Mouse (Mus musculus): ENCODE data around the gene Arhgap32. TPM values are rescaled to one million over a fixed set of nuclear protein-coding genes. Genes with fewer than 3 reads are reported as not detected.

Arhgap32 gene
- polyA plus RNA-seq, 1 experiment = 59.2 TPM

DNA sequence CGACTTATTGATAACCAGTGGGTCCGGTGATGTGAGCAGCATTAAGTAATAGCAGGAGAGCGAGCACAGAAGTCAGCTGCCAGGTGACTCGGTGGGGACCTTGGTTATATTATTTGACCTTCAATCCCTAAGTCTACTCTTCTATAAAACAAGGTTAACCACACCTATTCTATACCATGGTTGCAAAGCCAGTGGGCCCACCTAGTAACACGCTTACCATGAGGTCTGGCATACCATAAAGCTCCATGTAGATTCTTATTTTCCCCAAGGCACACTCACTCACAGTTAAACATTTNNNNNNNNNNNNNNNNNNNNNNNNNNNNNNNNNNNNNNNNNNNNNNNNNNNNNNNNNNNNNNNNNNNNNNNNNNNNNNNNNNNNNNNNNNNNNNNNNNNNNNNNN lies 167.7 kb downstream of the Arhgap32 start:
- H3K9ac ChIP-seq (ENCODE audit: low read depth, poor library complexity, severe bottlenecking) = no peak overlapping the region
- H3K27ac ChIP-seq (ENCODE audit: insufficient read depth, low read length) = no peak overlapping the region
- no peak overlapping the region for H3K4me3 ChIP-seq (ENCODE audit: low read depth, low read length)
- H3K9me3 ChIP-seq (replicated peaks; ENCODE audit: control insufficient read depth, insufficient read depth, low read length, poor library complexity, severe bottlenecking) = no peaks in the 10 kb centered on the region
- H3K4me1 ChIP-seq (ENCODE audit: control insufficient read depth, insufficient read depth, low read length) = no peaks in the 10 kb centered on the region
- H3K27me3 ChIP-seq (ENCODE audit: control insufficient read depth, insufficient read depth, low read length, poor library complexity, severe bottlenecking) = no peaks in the 10 kb centered on the region
- no peaks in the 10 kb centered on the region for H3K36me3 ChIP-seq (ENCODE audit: control insufficient read depth, insufficient read depth, low read length, poor library complexity, severe bottlenecking)
- no peak for TF ChIP-seq CTCF (IDR thresholded peaks at IDR 0.05; ENCODE audit: low read depth, low read length)
- TF ChIP-seq EP300 (IDR thresholded peaks at IDR 0.05; ENCODE audit: insufficient read depth, low read depth, low read length) = no peak
- TF ChIP-seq POLR2A (IDR thresholded peaks at IDR 0.05; ENCODE audit: insufficient read depth, low read length) = no peak

DNA sequence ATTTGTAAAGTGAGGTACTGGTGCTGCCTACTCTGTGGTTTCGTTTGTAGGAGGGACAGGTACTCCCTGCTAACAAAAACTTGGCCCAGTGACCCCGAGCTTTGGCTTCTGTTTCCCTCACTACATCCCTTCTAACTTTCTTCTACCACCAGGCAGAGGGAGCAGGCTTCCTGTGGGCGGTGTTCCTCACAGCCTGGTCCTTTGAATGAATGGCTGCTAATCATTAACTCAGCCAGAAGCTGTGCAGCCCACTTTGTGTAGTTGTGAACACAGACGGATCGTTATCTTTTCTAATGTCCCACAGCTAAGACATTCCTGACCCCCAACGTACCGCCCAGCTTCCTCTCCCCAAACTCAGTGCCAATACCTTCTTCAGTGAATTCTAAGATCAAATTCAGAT lies 175.7 kb downstream of the Arhgap32 start:
- no peak overlapping the region for H3K27ac ChIP-seq (ENCODE audit: insufficient read depth, low read length)
- no peak overlapping the region for H3K4me3 ChIP-seq (ENCODE audit: low read depth, low read length)
- no peak for TF ChIP-seq CTCF (IDR thresholded peaks at IDR 0.05; ENCODE audit: low read depth, low read length)
- TF ChIP-seq EP300 (IDR thresholded peaks at IDR 0.05; ENCODE audit: insufficient read depth, low read depth, low read length) = no peak
- no peak for TF ChIP-seq POLR2A (IDR thresholded peaks at IDR 0.05; ENCODE audit: insufficient read depth, low read length)
- no peaks in the 10 kb centered on the region for H3K9me3 ChIP-seq (replicated peaks; ENCODE audit: control insufficient read depth, insufficient read depth, low read length, poor library complexity, severe bottlenecking)
- no peaks in the 10 kb centered on the region for H3K4me1 ChIP-seq (ENCODE audit: control insufficient read depth, insufficient read depth, low read length)
- no peaks in the 10 kb centered on the region for H3K27me3 ChIP-seq (ENCODE audit: control insufficient read depth, insufficient read depth, low read length, poor library complexity, severe bottlenecking)
- H3K36me3 ChIP-seq (ENCODE audit: control insufficient read depth, insufficient read depth, low read length, poor library complexity, severe bottlenecking) = no peaks in the 10 kb centered on the region
- no peak overlapping the region for H3K9ac ChIP-seq (ENCODE audit: low read depth, poor library complexity, severe bottlenecking)

DNA sequence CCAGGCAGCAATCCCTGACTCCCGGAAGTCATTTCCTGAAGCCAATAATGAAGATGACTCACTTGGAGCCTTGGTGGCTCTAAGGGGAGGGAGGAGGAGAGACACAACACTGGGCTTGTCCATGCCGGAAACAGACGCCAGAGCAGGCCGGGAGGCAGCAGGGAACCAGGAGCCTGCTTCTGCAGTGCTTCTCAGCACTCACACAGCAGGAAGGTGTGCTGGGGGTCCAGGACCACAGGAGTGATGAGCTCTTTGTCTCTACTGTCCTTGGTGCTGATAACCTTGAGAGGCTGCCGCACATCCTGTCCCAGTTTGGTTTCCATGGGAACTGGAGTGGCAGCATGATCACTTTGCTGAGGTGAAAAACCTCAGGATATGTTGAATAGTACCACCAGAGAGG lies 176.8 kb downstream of the Arhgap32 start:
- TF ChIP-seq POLR2A (IDR thresholded peaks at IDR 0.05; ENCODE audit: insufficient read depth, low read length) = no peak
- no peak for TF ChIP-seq CTCF (IDR thresholded peaks at IDR 0.05; ENCODE audit: low read depth, low read length)
- TF ChIP-seq EP300 (IDR thresholded peaks at IDR 0.05; ENCODE audit: insufficient read depth, low read depth, low read length) = no peak
- Histone ChIP-seq H3K36me3 (ENCODE audit: control insufficient read depth, insufficient read depth, low read length, poor library complexity, severe bottlenecking) (no peaks in the 10 kb centered on the region), H3K9ac (ENCODE audit: low read depth, poor library complexity, severe bottlenecking) (no peak overlapping the region), H3K27me3 (ENCODE audit: control insufficient read depth, insufficient read depth, low read length, poor library complexity, severe bottlenecking) (no peaks in the 10 kb centered on the region), H3K4me1 (ENCODE audit: control insufficient read depth, insufficient read depth, low read length) (no peaks in the 10 kb centered on the region), H3K9me3 (replicated peaks; ENCODE audit: control insufficient read depth, insufficient read depth, low read length, poor library complexity, severe bottlenecking) (no peaks in the 10 kb centered on the region), H3K4me3 (ENCODE audit: low read depth, low read length) (no peak overlapping the region), H3K27ac (ENCODE audit: insufficient read depth, low read length) (no peak overlapping the region)

DNA sequence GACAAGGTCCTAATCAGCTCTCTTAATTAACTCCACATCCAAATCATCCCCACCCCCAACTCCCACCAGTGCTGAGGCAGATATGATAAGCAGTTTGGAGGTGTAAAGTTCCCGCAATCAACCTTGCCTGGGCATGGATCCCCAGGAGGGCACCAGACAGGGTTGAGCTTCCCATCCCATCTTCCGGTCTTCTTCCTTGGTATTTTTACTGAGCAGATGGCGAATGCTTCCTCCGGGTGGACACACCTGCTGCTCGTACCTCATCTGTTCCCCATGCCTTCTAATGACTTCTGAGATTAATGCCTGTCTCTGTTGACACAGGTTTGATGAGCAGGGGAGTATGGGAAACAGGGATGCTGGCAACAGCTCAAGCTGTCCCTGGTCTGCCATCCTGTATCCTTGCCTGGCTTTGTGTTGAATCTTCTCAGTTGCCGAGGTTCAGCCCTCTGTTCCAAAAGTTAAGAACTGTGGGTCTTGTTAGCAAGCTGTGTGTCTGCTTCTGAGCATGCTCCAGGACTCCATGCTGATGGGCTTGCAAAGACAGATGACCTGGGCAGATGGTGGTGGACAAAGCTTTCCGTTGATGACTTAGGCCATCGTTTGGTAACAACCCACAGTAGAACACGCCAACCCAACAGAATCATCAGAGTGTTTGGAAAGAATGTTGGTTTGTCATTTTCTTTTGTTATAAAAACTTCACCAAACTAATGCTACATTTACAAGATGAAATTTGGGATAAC lies 179.3 kb downstream of the Arhgap32 start:
- no peak overlapping the region for H3K27ac ChIP-seq (ENCODE audit: insufficient read depth, low read length)
- H3K9ac ChIP-seq (ENCODE audit: low read depth, poor library complexity, severe bottlenecking) = no peak overlapping the region
- no peaks in the 10 kb centered on the region for H3K36me3 ChIP-seq (ENCODE audit: control insufficient read depth, insufficient read depth, low read length, poor library complexity, severe bottlenecking)
- H3K9me3 ChIP-seq (replicated peaks; ENCODE audit: control insufficient read depth, insufficient read depth, low read length, poor library complexity, severe bottlenecking) = no peaks in the 10 kb centered on the region
- no peaks in the 10 kb centered on the region for H3K4me1 ChIP-seq (ENCODE audit: control insufficient read depth, insufficient read depth, low read length)
- no peak overlapping the region for H3K4me3 ChIP-seq (ENCODE audit: low read depth, low read length)
- H3K27me3 ChIP-seq (ENCODE audit: control insufficient read depth, insufficient read depth, low read length, poor library complexity, severe bottlenecking) = no peaks in the 10 kb centered on the region
- no peak for TF ChIP-seq CTCF (IDR thresholded peaks at IDR 0.05; ENCODE audit: low read depth, low read length)
- TF ChIP-seq EP300 (IDR thresholded peaks at IDR 0.05; ENCODE audit: insufficient read depth, low read depth, low read length) = no peak
- TF ChIP-seq POLR2A (IDR thresholded peaks at IDR 0.05; ENCODE audit: insufficient read depth, low read length) = no peak

DNA sequence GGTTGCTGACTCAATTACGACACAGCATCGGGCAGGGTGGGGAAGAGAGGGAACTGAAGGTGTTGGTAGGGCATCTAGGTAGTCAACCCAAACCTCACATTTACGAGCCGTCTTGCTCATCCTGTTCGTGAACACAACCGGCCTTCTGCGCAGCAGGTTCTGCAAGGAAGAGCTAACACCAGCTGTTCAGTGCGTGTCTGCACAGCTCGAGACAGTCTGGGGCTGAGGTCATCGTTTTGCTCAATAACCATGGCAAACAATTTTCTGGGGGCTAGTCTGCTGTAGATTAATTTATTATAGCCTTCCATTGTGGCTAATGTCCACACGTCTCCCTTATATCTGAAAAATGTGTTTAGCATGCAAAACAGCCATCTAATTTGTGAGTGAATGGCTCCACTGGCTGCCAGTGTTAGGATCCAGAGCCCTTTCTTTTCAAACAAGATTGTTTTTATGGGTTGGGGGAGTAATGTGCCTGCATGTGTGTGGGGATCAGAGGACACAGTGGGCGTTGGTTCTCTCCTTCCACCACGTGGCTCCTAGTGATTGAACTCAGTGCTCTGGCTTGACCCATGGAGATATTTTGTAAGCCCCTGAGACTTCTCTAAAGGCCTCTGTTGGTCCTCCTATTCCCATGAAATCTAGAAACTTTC lies 186.7 kb downstream of the Arhgap32 start:
- TF ChIP-seq CTCF (IDR thresholded peaks at IDR 0.05; ENCODE audit: low read depth, low read length) (no peak), POLR2A (IDR thresholded peaks at IDR 0.05; ENCODE audit: insufficient read depth, low read length) (no peak), EP300 (IDR thresholded peaks at IDR 0.05; ENCODE audit: insufficient read depth, low read depth, low read length) (no peak)

DNA sequence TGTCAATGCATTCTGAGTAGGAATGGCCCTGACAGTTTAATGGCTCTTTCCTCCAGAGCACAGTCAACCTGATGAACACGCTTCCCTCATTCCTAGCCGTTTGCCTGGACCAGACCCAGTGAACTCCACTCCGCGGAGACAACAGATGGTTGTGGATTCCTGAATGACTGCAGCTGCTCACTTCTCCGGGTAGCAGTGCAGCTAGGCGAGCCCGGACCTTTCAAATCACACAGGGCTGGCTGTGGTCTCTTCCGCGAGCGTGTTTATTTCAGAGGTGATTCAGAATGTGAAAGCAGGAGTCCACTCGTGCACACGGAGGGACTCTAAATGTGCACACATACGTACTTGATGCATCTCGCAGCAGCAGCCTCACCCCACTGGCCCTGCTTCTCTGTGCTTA lies 195.8 kb downstream of the Arhgap32 start:
- no peaks in the 10 kb centered on the region for H3K9me3 ChIP-seq (replicated peaks; ENCODE audit: control insufficient read depth, insufficient read depth, low read length, poor library complexity, severe bottlenecking)
- H3K4me1 ChIP-seq (ENCODE audit: control insufficient read depth, insufficient read depth, low read length) = no peaks in the 10 kb centered on the region
- H3K27ac ChIP-seq (ENCODE audit: insufficient read depth, low read length) = no peak overlapping the region
- no peak overlapping the region for H3K4me3 ChIP-seq (ENCODE audit: low read depth, low read length)
- no peaks in the 10 kb centered on the region for H3K27me3 ChIP-seq (ENCODE audit: control insufficient read depth, insufficient read depth, low read length, poor library complexity, severe bottlenecking)
- no peaks in the 10 kb centered on the region for H3K36me3 ChIP-seq (ENCODE audit: control insufficient read depth, insufficient read depth, low read length, poor library complexity, severe bottlenecking)
- H3K9ac ChIP-seq (ENCODE audit: low read depth, poor library complexity, severe bottlenecking) = no peak overlapping the region
- no peak for TF ChIP-seq EP300 (IDR thresholded peaks at IDR 0.05; ENCODE audit: insufficient read depth, low read depth, low read length)
- no peak for TF ChIP-seq CTCF (IDR thresholded peaks at IDR 0.05; ENCODE audit: low read depth, low read length)
- no peak for TF ChIP-seq POLR2A (IDR thresholded peaks at IDR 0.05; ENCODE audit: insufficient read depth, low read length)

More for the DNA sequence above, 186.7 kb downstream of the Arhgap32 start:
- no peak overlapping the region for H3K9ac ChIP-seq (ENCODE audit: low read depth, poor library complexity, severe bottlenecking)
- H3K36me3 ChIP-seq (ENCODE audit: control insufficient read depth, insufficient read depth, low read length, poor library complexity, severe bottlenecking) = no peaks in the 10 kb centered on the region
- no peak overlapping the region for H3K27ac ChIP-seq (ENCODE audit: insufficient read depth, low read length)
- H3K27me3 ChIP-seq (ENCODE audit: control insufficient read depth, insufficient read depth, low read length, poor library complexity, severe bottlenecking) = no peaks in the 10 kb centered on the region
- no peak overlapping the region for H3K4me3 ChIP-seq (ENCODE audit: low read depth, low read length)
- H3K4me1 ChIP-seq (ENCODE audit: control insufficient read depth, insufficient read depth, low read length) = no peaks in the 10 kb centered on the region
- H3K9me3 ChIP-seq (replicated peaks; ENCODE audit: control insufficient read depth, insufficient read depth, low read length, poor library complexity, severe bottlenecking) = no peaks in the 10 kb centered on the region

Data from ES-Bruce4 (cell line).